ENCODE assay signal across 9 mouse cellular contexts in the genomic region with DNA sequence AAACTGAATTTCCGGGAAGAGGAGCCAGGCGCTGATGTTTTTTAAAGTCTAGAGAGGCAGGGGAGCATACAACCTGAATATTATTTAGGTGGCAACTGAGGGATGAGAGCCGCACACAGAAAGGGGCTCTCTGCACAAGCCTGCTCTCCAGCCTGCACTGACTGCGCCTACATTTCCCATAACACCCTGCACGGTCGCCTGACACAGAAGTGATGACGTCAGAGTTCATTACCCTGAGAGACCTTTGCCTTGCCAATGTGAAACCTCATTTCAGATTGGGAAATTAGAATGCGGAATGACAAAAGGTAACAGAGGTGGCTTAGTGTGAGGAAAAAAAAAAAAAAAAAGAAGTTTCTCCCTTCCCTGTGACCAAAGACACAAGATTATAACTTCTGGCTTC. TPM values are rescaled to one million over a fixed set of nuclear protein-coding genes. Genes with fewer than 3 reads are reported as not detected.
DNase-seq lines count a peak whose midpoint lies in the region; ATAC-seq lines count a peak whose summit lies in the region.
"Had no signal": no experiment of that assay in that cellular context is flagged by ENCODE, and none has a peak within 500 bp of the region (broad histone marks: within the 10 kb centered on the region; RNA-seq: fewer than 3 reads in every experiment).

No protein-coding gene starts in this region.

- no peak overlapping the region for H3K27ac ChIP-seq in forebrain, embryonic 15.5 days (replicated peaks)
- H3K27ac ChIP-seq in midbrain, embryonic 11.5 days (ENCODE audit: low read depth, low read length) = no peak overlapping the region
- H3K27ac ChIP-seq: lung, embryonic 15.5 days had no signal

- no peak overlapping the region for H3K4me2 ChIP-seq in forebrain, embryonic 15.5 days (replicated peaks)
- no peak overlapping the region for H3K4me2 ChIP-seq in midbrain, embryonic 11.5 days
- H3K4me2 ChIP-seq: lung, embryonic 15.5 days had no signal

- WGBS in forebrain, embryonic 15.5 days = 30% methylated on average over 8 of the region's 8 CpGs
- 30% methylated on average over 8 of the region's 8 CpGs for WGBS in midbrain, embryonic 11.5 days

- intact Hi-C loops in gastrocnemius, postnatal 36 days (cut with DNase I) = no loop called here

- H3K9me3 ChIP-seq in forebrain, embryonic 15.5 days = no peaks in the 10 kb centered on the region
- no peaks in the 10 kb centered on the region for H3K9me3 ChIP-seq in midbrain, embryonic 11.5 days (ENCODE audit: control insufficient read depth, low read length)
- H3K9me3 ChIP-seq: lung, embryonic 15.5 days had no signal

- H3K36me3 ChIP-seq in forebrain, embryonic 15.5 days = no peaks in the 10 kb centered on the region
- H3K36me3 ChIP-seq in midbrain, embryonic 11.5 days (ENCODE audit: control insufficient read depth, insufficient read depth, low read length) = no peaks in the 10 kb centered on the region
- H3K36me3 ChIP-seq: lung, embryonic 15.5 days had no signal

- no peak overlapping the region for H3K4me3 ChIP-seq in forebrain, embryonic 15.5 days
- no peak overlapping the region for H3K4me3 ChIP-seq in midbrain, embryonic 11.5 days (ENCODE audit: low read depth, low read length)
- H3K4me3 ChIP-seq: lung, embryonic 15.5 days had no signal

- H3K4me1 ChIP-seq in forebrain, embryonic 15.5 days = no peaks in the 10 kb centered on the region
- no peaks in the 10 kb centered on the region for H3K4me1 ChIP-seq in midbrain, embryonic 11.5 days (ENCODE audit: control insufficient read depth, insufficient read depth, low read length)
- H3K4me1 ChIP-seq: lung, embryonic 15.5 days had no signal

- ATAC-seq in forebrain, embryonic 15.5 days (replicated peaks) = peak; percentile 84
- peak; percentile 88 for ATAC-seq in midbrain, embryonic 11.5 days (ENCODE audit: low FRiP score)

- no peak overlapping the region for H3K9ac ChIP-seq in forebrain, embryonic 15.5 days (replicated peaks)
- H3K9ac ChIP-seq in midbrain, embryonic 11.5 days (ENCODE audit: low read length) = no peak overlapping the region
- H3K9ac ChIP-seq: lung, embryonic 15.5 days had no signal

- H3K27me3 ChIP-seq in forebrain, embryonic 15.5 days = no peaks in the 10 kb centered on the region
- no peaks in the 10 kb centered on the region for H3K27me3 ChIP-seq in midbrain, embryonic 11.5 days (ENCODE audit: control insufficient read depth, insufficient read depth, low read length)
- H3K27me3 ChIP-seq: lung, embryonic 15.5 days had no signal

- peak; percentile 71 to 74 for DNase-seq in cerebellum, postnatal 10 days
- DNase-seq in cerebellum, adult 11 months = no peak
- peak; percentile 51 for DNase-seq in MEL-GATA-1-ER (ENCODE audit: extremely low read depth, low read depth)
- peak; percentile 63 for DNase-seq in layer of hippocampus, adult 9-11 months
- DNase-seq in midbrain, embryonic 11.5 days (ENCODE audit: low spot score, missing footprints) = peak; percentile 86
- DNase-seq in urinary bladder, postnatal 14 days (ENCODE audit: low spot score) = no peak
- DNase-seq in gastrocnemius, postnatal 36 days = no peak

RNA-seq across cellular contexts. Expression of a gene that starts 23.1 kb away (rescaled TPM):
- polyA plus RNA-seq in forebrain, embryonic 15.5 days (2015; fragmentation: Nextera tagmentation; extraction: Ambion mirVana) = 0.51 and 0.81 TPM in 2 replicates
- polyA plus RNA-seq in midbrain, embryonic 11.5 days (2014; fragmentation: Nextera tagmentation; extraction: Ambion mirVana) = 1.1 and 2.0 TPM in 2 replicates
- not detected for total RNA-seq in gastrocnemius, postnatal 36 days (2021)
- polyA plus RNA-seq: lung, embryonic 15.5 days had no signal

Comparison
In these comparisons a context has a peak if more than half of its experiments do, and no peak if none do; other contexts are left out.
1. DNase-seq: peak in cerebellum, postnatal 10 days (2 of 2), MEL-GATA-1-ER (single experiment), layer of hippocampus, adult 9-11 months (single experiment) and midbrain, embryonic 11.5 days (single experiment); none in cerebellum, adult 11 months (single experiment), urinary bladder, postnatal 14 days (single experiment) and gastrocnemius, postnatal 36 days (0 of 2).